Mouse (Mus musculus) hindbrain, embryonic 15.5 days (tissue): ENCODE measurements around the gene Hist2h3c2. TPM values are rescaled to one million over a fixed set of nuclear protein-coding genes. Genes with fewer than 3 reads are reported as not detected.

Experiments
- ATAC-seq: fragments of 200-750 bp; cut with Nextera tagmentation; 2 replicates; pipeline ENCODE4 v1.8.0; 2017; ENCODE audit warnings: low read depth, moderate number of reproducible peaks, moderate TSS enrichment; ENCODE audit not compliant: low FRiP score
- H3K27ac ChIP-seq: fragments of 300-500 bp; sonication (generic); replicated peaks from 2 replicates; pipeline ENCODE4 v1.5.1; 2015; ENCODE audit warnings: mild to moderate bottlenecking, inconsistent platforms
- H3K27me3 ChIP-seq: fragments of 300-500 bp; sonication (generic); 2 replicates; pipeline ENCODE4 v1.6.1; 2015; ENCODE audit warnings: control low read depth, inconsistent platforms
- H3K36me3 ChIP-seq: fragments of 300-500 bp; sonication (generic); 2 replicates; pipeline ENCODE4 v1.6.1; 2015; ENCODE audit warnings: control low read depth, inconsistent platforms
- H3K4me1 ChIP-seq: fragments of 300-500 bp; sonication (generic); replicated peaks from 2 replicates; pipeline ENCODE4 v1.6.1; 2015; ENCODE audit warnings: control low read depth, inconsistent platforms
- H3K4me2 ChIP-seq: fragments of 300-500 bp; sonication (generic); 2 replicates; pipeline ENCODE4 v1.6.1; 2015; ENCODE audit warnings: moderate library complexity, mild to moderate bottlenecking, inconsistent platforms
- H3K4me3 ChIP-seq: fragments of 300-500 bp; sonication (generic); 2 replicates; pipeline ENCODE4 v1.5.1; 2015; ENCODE audit warnings: mild to moderate bottlenecking, inconsistent platforms
- H3K9ac ChIP-seq: fragments of 300-500 bp; sonication (generic); 2 replicates; pipeline ENCODE4 v1.6.1; 2015; ENCODE audit warnings: inconsistent platforms
- H3K9me3 ChIP-seq: fragments of 300-500 bp; sonication (generic); 2 replicates; pipeline ENCODE4 v1.6.1; 2016; ENCODE audit warnings: control low read depth, inconsistent platforms
- WGBS: fragments of 180-500 bp; shearing (Covaris S2); methylation state at CpG from one replicate; pipeline ENCODE4 v1.1.7; 2015; 5-methylcytosine and 5-hydroxymethylcytosine counted together
- polyA plus RNA-seq: library from polyadenylated mRNA; unstranded; fragments of >200 nt; fragmentation: Nextera tagmentation; extraction: Ambion mirVana; gene quantifications from 2 replicates; pipeline ENCODE4 v1.2.1, GENCODE M21; 2015

Gene Hist2h3c2
- polyA plus RNA-seq, 1 experiment from 2014 or later = 1.2 TPM

GRCm38 (mm10) chr3:96267541-96267940 lies 28.6 kb upstream of the Hist2h3c2 start:
- H3K36me3 ChIP-seq = no peaks in the 10 kb centered on the region
- peak overlapping the region; percentile 75 for H3K4me2 ChIP-seq
- no peak for ATAC-seq
- H3K27me3 ChIP-seq = no peaks in the 10 kb centered on the region
- WGBS = 77% methylated on average over 4 of the region's 4 CpGs
- no peak overlapping the region for H3K4me3 ChIP-seq
- peak overlapping the region; percentile 87; the same call in 1 of the 2 replicates for H3K27ac ChIP-seq
- H3K9ac ChIP-seq = 0 out of 2 replicates have a peak overlapping the region, but pooled peaks have one; percentile 7
- H3K9me3 ChIP-seq = no peaks in the 10 kb centered on the region
- H3K4me1 ChIP-seq = peaks cover 27% of the 10 kb centered on the region

GRCm38 (mm10) chr3:96266132-96266710 lies 27.3 kb upstream of the Hist2h3c2 start:
- H3K9ac ChIP-seq = no peak overlapping the region
- no peaks in the 10 kb centered on the region for H3K9me3 ChIP-seq
- WGBS = 92% methylated on average over 8 of the region's 8 CpGs
- no peak overlapping the region for H3K4me2 ChIP-seq
- no peak overlapping the region for H3K4me3 ChIP-seq
- peaks cover 40% of the 10 kb centered on the region for H3K4me1 ChIP-seq
- no peak for ATAC-seq
- no peaks in the 10 kb centered on the region for H3K36me3 ChIP-seq
- no peak overlapping the region for H3K27ac ChIP-seq
- H3K27me3 ChIP-seq = no peaks in the 10 kb centered on the region

- no peak for ATAC-seq
- Histone ChIP-seq H3K4me3 (peak overlapping the region; percentile 62; the same call in 1 of the 2 replicates), H3K4me1 (peaks cover 39% of the 10 kb centered on the region), H3K36me3 (no peaks in the 10 kb centered on the region), H3K4me2 (peak overlapping the region; percentile 72), H3K9ac (0 out of 2 replicates have a peak overlapping the region, but pooled peaks have one; percentile 50), H3K9me3 (no peaks in the 10 kb centered on the region), H3K27ac (peak overlapping the region; percentile 98), H3K27me3 (no peaks in the 10 kb centered on the region)
- 66% methylated on average over 7 of the region's 7 CpGs for WGBS
These were observed 25.6 kb upstream of the Hist2h3c2 start for GRCm38 (mm10) chr3:96264404-96264949.

- Histone ChIP-seq H3K4me2 (peak overlapping the region; percentile 72), H3K36me3 (no peaks in the 10 kb centered on the region), H3K27ac (peak overlapping the region; percentile 98), H3K27me3 (no peaks in the 10 kb centered on the region), H3K4me3 (peak overlapping the region; percentile 62), H3K9ac (peak overlapping the region; percentile 50), H3K9me3 (no peaks in the 10 kb centered on the region), H3K4me1 (peaks cover 35% of the 10 kb centered on the region)
- peak; percentile 11; the same call in 1 of the 2 replicates for ATAC-seq
- WGBS = 2% methylated on average over 27 of the region's 27 CpGs
These were observed 24.9 kb upstream of the Hist2h3c2 start for GRCm38 (mm10) chr3:96263558-96264403.

- no peaks in the 10 kb centered on the region for H3K27me3 ChIP-seq
- ATAC-seq = peak; percentile 91
- peak within 1 kb of the TSS; percentile 66 for H3K9ac ChIP-seq
- H3K4me3 ChIP-seq = peak within 1 kb of the TSS; percentile 62
- WGBS = under 1% methylated on average over 40 of the region's 40 CpGs
- H3K36me3 ChIP-seq = no peaks in the 10 kb centered on the region
- peak within 1 kb of the TSS; percentile 72 for H3K4me2 ChIP-seq
- H3K9me3 ChIP-seq = no peaks in the 10 kb centered on the region
- peaks cover 32% of the 10 kb centered on the region for H3K4me1 ChIP-seq
- H3K27ac ChIP-seq = peak within 1 kb of the TSS; percentile 98
These were observed 24.1 kb upstream of the Hist2h3c2 start, which contains the start of gene Hist2h4 for GRCm38 (mm10) chr3:96262979-96263550. Gene Hist2h4 (minus strand): TSS chr3:96263311.

- Histone ChIP-seq H3K27ac (peak overlapping the region; percentile 98), H3K4me1 (peaks cover 25% of the 10 kb centered on the region), H3K36me3 (no peaks in the 10 kb centered on the region), H3K9ac (peak overlapping the region; percentile 66), H3K4me2 (peak overlapping the region; percentile 72), H3K4me3 (peak overlapping the region; percentile 62), H3K27me3 (no peaks in the 10 kb centered on the region), H3K9me3 (no peaks in the 10 kb centered on the region)
- ATAC-seq = peak; percentile 85
- WGBS = under 1% methylated on average over 19 of the region's 19 CpGs
These were observed 23.4 kb upstream of the Hist2h3c2 start for GRCm38 (mm10) chr3:96262216-96262875.

GRCm38 (mm10) chr3:96261623-96262022 lies 22.7 kb upstream of the Hist2h3c2 start:
- H3K9me3 ChIP-seq = no peaks in the 10 kb centered on the region
- WGBS = 54% methylated on average over 3 of the region's 3 CpGs

GRCm38 (mm10) chr3:96260220-96260619 lies 21.3 kb upstream of the Hist2h3c2 start:
- H3K4me2 ChIP-seq = no peak overlapping the region
- no peak overlapping the region for H3K27ac ChIP-seq
- no peaks in the 10 kb centered on the region for H3K36me3 ChIP-seq
- no peaks in the 10 kb centered on the region for H3K9me3 ChIP-seq
- H3K9ac ChIP-seq = no peak overlapping the region
- ATAC-seq = no peak
- H3K4me3 ChIP-seq = no peak overlapping the region
- no peaks in the 10 kb centered on the region for H3K27me3 ChIP-seq
- WGBS = 93% methylated on average over 5 of the region's 5 CpGs
- H3K4me1 ChIP-seq = peaks cover 25% of the 10 kb centered on the region

More at GRCm38 (mm10) chr3:96261623-96262022, 22.7 kb upstream of the Hist2h3c2 start:
- Histone ChIP-seq H3K4me1 (peaks cover 25% of the 10 kb centered on the region), H3K4me3 (peak overlapping the region; percentile 62), H3K27me3 (no peaks in the 10 kb centered on the region), H3K36me3 (no peaks in the 10 kb centered on the region), H3K9ac (peak overlapping the region; percentile 66), H3K4me2 (peak overlapping the region; percentile 72), H3K27ac (peak overlapping the region; percentile 98)
- no peak for ATAC-seq

- 86% methylated on average over 3 of the region's 3 CpGs for WGBS
These were observed 18.3 kb upstream of the Hist2h3c2 start for GRCm38 (mm10) chr3:96257190-96257589.

GRCm38 (mm10) chr3:96255926-96256593 lies 17.1 kb upstream of the Hist2h3c2 start:
- no peak overlapping the region for H3K9ac ChIP-seq
- no peaks in the 10 kb centered on the region for H3K9me3 ChIP-seq
- no peak overlapping the region for H3K4me2 ChIP-seq
- no peaks in the 10 kb centered on the region for H3K36me3 ChIP-seq
- H3K4me1 ChIP-seq = peaks cover 2% of the 10 kb centered on the region; the same call in 1 of the 2 replicates
- H3K27me3 ChIP-seq = no peaks in the 10 kb centered on the region
- WGBS = 87% methylated on average over 5 of the region's 5 CpGs
- H3K27ac ChIP-seq = no peak overlapping the region
- H3K4me3 ChIP-seq = no peak overlapping the region
- no peak for ATAC-seq

More at GRCm38 (mm10) chr3:96257190-96257589, 18.3 kb upstream of the Hist2h3c2 start:
- no peak overlapping the region for H3K27ac ChIP-seq
- no peak overlapping the region for H3K4me2 ChIP-seq
- no peak overlapping the region for H3K4me3 ChIP-seq
- no peaks in the 10 kb centered on the region for H3K27me3 ChIP-seq
- no peaks in the 10 kb centered on the region for H3K36me3 ChIP-seq
- no peak for ATAC-seq
- no peaks in the 10 kb centered on the region for H3K9me3 ChIP-seq
- no peak overlapping the region for H3K9ac ChIP-seq
- H3K4me1 ChIP-seq = peaks cover 12% of the 10 kb centered on the region
